In genomic region chr14:79680652-79681051, GRCm38 (mm10) we compare ENCODE assay signal across 22 mouse cellular contexts. TPM values are rescaled to one million over a fixed set of nuclear protein-coding genes. Genes with fewer than 3 reads are reported as not detected.
DNase-seq lines count a peak whose midpoint lies in the region; ATAC-seq and TF ChIP-seq lines count a peak whose summit lies in the region.
"Had no signal": no experiment of that assay in that cellular context is flagged by ENCODE, and none has a peak within 500 bp of the region (broad histone marks: within the 10 kb centered on the region; RNA-seq: fewer than 3 reads in every experiment).

No protein-coding gene starts in this region.

- H3K4me2 ChIP-seq in forebrain, embryonic 15.5 days (replicated peaks), result no peak overlapping the region
- no peak overlapping the region for H3K4me2 ChIP-seq in forebrain, embryonic 13.5 days
- H3K4me2 ChIP-seq in hindbrain, embryonic 15.5 days, result no peak overlapping the region
- no peak overlapping the region for H3K4me2 ChIP-seq in hindbrain, embryonic 11.5 days (replicated peaks; ENCODE audit: low read depth, low read length)
- no peak overlapping the region for H3K4me2 ChIP-seq in lung, embryonic 14.5 days
- no peak overlapping the region for H3K4me2 ChIP-seq in lung, postnatal 0 days (replicated peaks; ENCODE audit: low read depth, low read length)
- H3K4me2 ChIP-seq: heart, embryonic 13.5 days; hindbrain, embryonic 12.5 days; intestine, embryonic 15.5 days had no signal

- no peak overlapping the region for H3K9ac ChIP-seq in forebrain, embryonic 15.5 days (replicated peaks)
- H3K9ac ChIP-seq in forebrain, embryonic 13.5 days, result no peak overlapping the region
- H3K9ac ChIP-seq in hindbrain, embryonic 15.5 days, result no peak overlapping the region
- no peak overlapping the region for H3K9ac ChIP-seq in hindbrain, embryonic 11.5 days (ENCODE audit: low read depth, low read length)
- H3K9ac ChIP-seq in lung, embryonic 14.5 days, result no peak overlapping the region
- H3K9ac ChIP-seq in lung, postnatal 0 days (replicated peaks; ENCODE audit: low read depth), result no peak overlapping the region
- H3K9ac ChIP-seq: heart, embryonic 13.5 days; hindbrain, embryonic 12.5 days; intestine, embryonic 15.5 days; liver, postnatal 0 days had no signal

- no peak overlapping the region for H3K27ac ChIP-seq in forebrain, embryonic 15.5 days (replicated peaks)
- H3K27ac ChIP-seq in forebrain, embryonic 13.5 days, result no peak overlapping the region
- H3K27ac ChIP-seq in hindbrain, embryonic 15.5 days (replicated peaks), result no peak overlapping the region
- H3K27ac ChIP-seq in hindbrain, embryonic 11.5 days (ENCODE audit: low read depth, low read length), result no peak overlapping the region
- H3K27ac ChIP-seq in lung, embryonic 14.5 days (ENCODE audit: low read depth), result no peak overlapping the region
- no peak overlapping the region for H3K27ac ChIP-seq in lung, postnatal 0 days (ENCODE audit: low read length)
- H3K27ac ChIP-seq: embryonic facial prominence, embryonic 10.5 days; heart, embryonic 13.5 days; hindbrain, embryonic 12.5 days; intestine, embryonic 15.5 days; left cerebral cortex, adult 2 months; limb, embryonic 10.5 days had no signal

- ATAC-seq in forebrain, embryonic 15.5 days (replicated peaks), result peak; percentile 38; the same call in 1 of the 2 replicates
- ATAC-seq in forebrain, embryonic 13.5 days, result no peak
- 0 out of 2 replicates have a peak, but pooled peaks have one; percentile 38 for ATAC-seq in hindbrain, embryonic 15.5 days (ENCODE audit: low FRiP score, low read depth)
- no peak for ATAC-seq in hindbrain, embryonic 11.5 days (ENCODE audit: low FRiP score)
- ATAC-seq in lung, embryonic 14.5 days (ENCODE audit: insufficient read depth), result peak; percentile 38; the same call in 1 of the 2 replicates
- no peak for ATAC-seq in lung, postnatal 0 days
- ATAC-seq: activated CD4-positive, CD25-positive, alpha-beta regulatory T cell, adult 4 months; intestine, embryonic 15.5 days; liver, postnatal 0 days had no signal

- H3K27me3 ChIP-seq in forebrain, embryonic 15.5 days, result no peaks in the 10 kb centered on the region
- no peaks in the 10 kb centered on the region; the same call in 1 of the 2 replicates for H3K27me3 ChIP-seq in forebrain, embryonic 13.5 days
- H3K27me3 ChIP-seq in hindbrain, embryonic 15.5 days, result peaks cover 4% of the 10 kb centered on the region; the same call in 1 of the 2 replicates
- H3K27me3 ChIP-seq in hindbrain, embryonic 11.5 days (ENCODE audit: control insufficient read depth, insufficient read depth, low read length), result no peaks in the 10 kb centered on the region
- no peaks in the 10 kb centered on the region for H3K27me3 ChIP-seq in lung, embryonic 14.5 days (ENCODE audit: insufficient read depth, low read length)
- no peaks in the 10 kb centered on the region for H3K27me3 ChIP-seq in lung, postnatal 0 days (replicated peaks; ENCODE audit: insufficient read depth, low read length)
- H3K27me3 ChIP-seq: heart, embryonic 13.5 days; hindbrain, embryonic 12.5 days; intestine, embryonic 15.5 days had no signal

- no peak for TF ChIP-seq POLR2A in brain, embryonic 14.5 days (IDR thresholded peaks at IDR 0.05; ENCODE audit: borderline replicate concordance, extremely low read depth, insufficient read depth, insufficient read length, poor library complexity, severe bottlenecking)

- H3K9me3 ChIP-seq in forebrain, embryonic 15.5 days, result no peaks in the 10 kb centered on the region
- no peaks in the 10 kb centered on the region for H3K9me3 ChIP-seq in forebrain, embryonic 13.5 days (replicated peaks)
- no peaks in the 10 kb centered on the region for H3K9me3 ChIP-seq in hindbrain, embryonic 15.5 days
- H3K9me3 ChIP-seq in hindbrain, embryonic 11.5 days (ENCODE audit: control insufficient read depth, low read length), result no peaks in the 10 kb centered on the region
- no peaks in the 10 kb centered on the region for H3K9me3 ChIP-seq in lung, embryonic 14.5 days (ENCODE audit: low read depth, low read length)
- H3K9me3 ChIP-seq in lung, postnatal 0 days (ENCODE audit: low read length), result no peaks in the 10 kb centered on the region
- H3K9me3 ChIP-seq: embryonic facial prominence, embryonic 10.5 days; G1E; heart, embryonic 13.5 days; hindbrain, embryonic 12.5 days; intestine, embryonic 15.5 days; limb, embryonic 10.5 days had no signal

- no peak overlapping the region for H3K4me3 ChIP-seq in forebrain, embryonic 15.5 days
- no peak overlapping the region for H3K4me3 ChIP-seq in forebrain, embryonic 13.5 days
- no peak overlapping the region for H3K4me3 ChIP-seq in hindbrain, embryonic 15.5 days
- H3K4me3 ChIP-seq in hindbrain, embryonic 11.5 days (ENCODE audit: low read depth, low read length), result no peak overlapping the region
- no peak overlapping the region for H3K4me3 ChIP-seq in lung, embryonic 14.5 days (ENCODE audit: low read depth, low read length)
- H3K4me3 ChIP-seq in lung, postnatal 0 days (ENCODE audit: low read depth, low read length), result no peak overlapping the region
- H3K4me3 ChIP-seq: embryonic facial prominence, embryonic 10.5 days; heart, embryonic 13.5 days; hindbrain, embryonic 12.5 days; intestine, embryonic 15.5 days; left cerebral cortex, adult 2 months; limb, embryonic 10.5 days; myocyte had no signal

- DNase-seq in hindbrain, embryonic 11.5 days (ENCODE audit: low spot score), result no peak
- peak; percentile 51 for DNase-seq in lung, embryonic 14.5 days
- DNase-seq in lung, postnatal 0 days (ENCODE audit: low spot score), result no peak
- peak; percentile 69 for DNase-seq in brain, embryonic 14.5 days (ENCODE audit: low read depth)
- DNase-seq: adrenal gland, postnatal 14 days; cerebellum, adult 18-20 months; gastrocnemius, postnatal 25 days; liver, postnatal 0 days; midbrain, embryonic 14.5 days; thymus, postnatal 36 days had no signal

- no peak for TF ChIP-seq EP300 in lung, postnatal 0 days (IDR thresholded peaks at IDR 0.05)

- H3K36me3 ChIP-seq in forebrain, embryonic 15.5 days, result no peaks in the 10 kb centered on the region
- H3K36me3 ChIP-seq in forebrain, embryonic 13.5 days (ENCODE audit: poor library complexity, severe bottlenecking), result no peaks in the 10 kb centered on the region
- H3K36me3 ChIP-seq in hindbrain, embryonic 15.5 days, result no peaks in the 10 kb centered on the region
- no peaks in the 10 kb centered on the region for H3K36me3 ChIP-seq in hindbrain, embryonic 11.5 days (ENCODE audit: control insufficient read depth, insufficient read depth, low read length)
- H3K36me3 ChIP-seq in lung, embryonic 14.5 days (ENCODE audit: insufficient read depth), result no peaks in the 10 kb centered on the region
- H3K36me3 ChIP-seq in lung, postnatal 0 days (ENCODE audit: insufficient read depth, low read length), result no peaks in the 10 kb centered on the region
- H3K36me3 ChIP-seq: embryonic facial prominence, embryonic 10.5 days; G1E; heart, embryonic 13.5 days; hindbrain, embryonic 12.5 days; intestine, embryonic 15.5 days; limb, embryonic 10.5 days had no signal

- WGBS in forebrain, embryonic 15.5 days, result 46% methylated on average over 5 of the region's 5 CpGs
- 60% methylated on average over 5 of the region's 5 CpGs for WGBS in forebrain, embryonic 13.5 days
- 47% methylated on average over 5 of the region's 5 CpGs for WGBS in hindbrain, embryonic 15.5 days
- WGBS in hindbrain, embryonic 11.5 days, result 69% methylated on average over 5 of the region's 5 CpGs
- WGBS in lung, embryonic 14.5 days, result 44% methylated on average over 5 of the region's 5 CpGs
- 61% methylated on average over 5 of the region's 5 CpGs for WGBS in lung, postnatal 0 days

- peaks cover 3% of the 10 kb centered on the region; the same call in 1 of the 2 replicates for H3K4me1 ChIP-seq in forebrain, embryonic 15.5 days
- H3K4me1 ChIP-seq in forebrain, embryonic 13.5 days, result peaks cover 17% of the 10 kb centered on the region
- peaks cover 11% of the 10 kb centered on the region for H3K4me1 ChIP-seq in hindbrain, embryonic 15.5 days (replicated peaks)
- 0 out of 2 replicates have a peak, but pooled peaks cover 2% of the 10 kb centered on the region for H3K4me1 ChIP-seq in hindbrain, embryonic 11.5 days (replicated peaks; ENCODE audit: control insufficient read depth, insufficient read depth, low read length)
- H3K4me1 ChIP-seq in lung, embryonic 14.5 days (ENCODE audit: insufficient read depth), result no peaks in the 10 kb centered on the region
- no peaks in the 10 kb centered on the region for H3K4me1 ChIP-seq in lung, postnatal 0 days (ENCODE audit: insufficient read depth, low read depth, low read length)
- H3K4me1 ChIP-seq: intestine, embryonic 15.5 days had no signal

- TF ChIP-seq CTCF in lung, embryonic 14.5 days (IDR thresholded peaks at IDR 0.05; ENCODE audit: low read depth), result no peak
- no peak for TF ChIP-seq CTCF in lung, postnatal 0 days (IDR thresholded peaks at IDR 0.05)
- TF ChIP-seq CTCF in brain, embryonic 14.5 days (IDR thresholded peaks at IDR 0.05; ENCODE audit: borderline replicate concordance, extremely low read depth, insufficient read depth, insufficient read length), result no peak

RNA-seq across cellular contexts. Expression of gene Cnmd, which starts 18.7 kb away (rescaled TPM):
- 1.5 and 2.6 TPM in 2 replicates for polyA plus RNA-seq in forebrain, embryonic 15.5 days (2015; fragmentation: Nextera tagmentation; extraction: Ambion mirVana)
- polyA plus RNA-seq in forebrain, embryonic 13.5 days (2015; fragmentation: Nextera tagmentation; extraction: Ambion mirVana), result 0.66 and 2.0 TPM in 2 replicates
- polyA plus RNA-seq in hindbrain, embryonic 15.5 days (2015; fragmentation: Nextera tagmentation; extraction: Ambion mirVana), result 4.7 and 5.7 TPM in 2 replicates
- 20.0 and 20.9 TPM in 2 replicates for polyA plus RNA-seq in hindbrain, embryonic 11.5 days (2014; fragmentation: Nextera tagmentation; extraction: Ambion mirVana)
- 13.4 and 13.7 TPM in 2 replicates for polyA plus RNA-seq in lung, embryonic 14.5 days (2014; fragmentation: Nextera tagmentation; extraction: Ambion mirVana)
- 0.23 and 0.26 TPM in 2 replicates for polyA plus RNA-seq in lung, postnatal 0 days (2015; fragmentation: Nextera tagmentation; extraction: Ambion mirVana)
- 1.7 and 2.6 TPM in 2 replicates for polyA plus RNA-seq in brain, embryonic 14.5 days (2012; rRNA removed)
- polyA plus RNA-seq: activated CD4-positive, CD25-positive, alpha-beta regulatory T cell, adult 4 months; G1E; myocyte had no signal

Comparison
In these comparisons a context has a peak if more than half of its experiments do, and no peak if none do; other contexts are left out.
1. ATAC-seq: peak in forebrain, embryonic 15.5 days (single experiment), hindbrain, embryonic 15.5 days (single experiment) and lung, embryonic 14.5 days (single experiment); none in forebrain, embryonic 13.5 days (single experiment), hindbrain, embryonic 11.5 days (single experiment) and lung, postnatal 0 days (single experiment).
2. DNase-seq: peak in lung, embryonic 14.5 days (single experiment) and brain, embryonic 14.5 days (single experiment); none in hindbrain, embryonic 11.5 days (single experiment) and lung, postnatal 0 days (single experiment).